Mouse (Mus musculus) heart, postnatal 4 days (tissue): ENCODE measurements at regions not wholly inside any gene's neighbourhood (a gene's known extent, or its start where the extent isn't known, plus 50 kb on each side); places are given as distances from the start of the nearest gene placed in this dataset.

Experiments
- DNase-seq: peaks from one replicate; pipeline ENCODE4 v3.0.0; 2021

DNA sequence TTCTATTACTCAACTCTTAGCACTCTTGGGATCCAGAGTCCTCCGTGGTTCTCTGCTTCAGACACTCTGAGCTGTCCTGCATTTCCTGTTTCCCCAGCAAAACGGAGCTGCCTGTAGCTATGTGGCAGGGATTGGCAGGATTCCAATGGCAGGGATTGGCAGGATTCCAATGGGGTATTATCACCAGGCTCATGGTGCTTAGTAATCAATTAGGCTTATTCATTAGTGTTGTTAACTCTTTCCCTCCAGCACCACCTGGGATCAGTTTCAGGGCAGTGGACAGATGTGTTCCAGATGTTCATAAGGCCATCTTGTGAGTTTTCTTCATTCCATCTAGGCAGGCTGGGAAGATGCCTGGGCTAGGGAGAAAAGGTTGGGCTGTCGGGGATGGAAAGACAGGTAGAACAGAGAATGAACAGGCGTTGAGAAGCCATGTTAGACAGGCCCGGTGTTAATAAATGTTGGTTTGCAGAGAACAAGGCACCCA lies 163.5 kb downstream of the Emp1 start:
- peak; percentile 23 for DNase-seq

DNA sequence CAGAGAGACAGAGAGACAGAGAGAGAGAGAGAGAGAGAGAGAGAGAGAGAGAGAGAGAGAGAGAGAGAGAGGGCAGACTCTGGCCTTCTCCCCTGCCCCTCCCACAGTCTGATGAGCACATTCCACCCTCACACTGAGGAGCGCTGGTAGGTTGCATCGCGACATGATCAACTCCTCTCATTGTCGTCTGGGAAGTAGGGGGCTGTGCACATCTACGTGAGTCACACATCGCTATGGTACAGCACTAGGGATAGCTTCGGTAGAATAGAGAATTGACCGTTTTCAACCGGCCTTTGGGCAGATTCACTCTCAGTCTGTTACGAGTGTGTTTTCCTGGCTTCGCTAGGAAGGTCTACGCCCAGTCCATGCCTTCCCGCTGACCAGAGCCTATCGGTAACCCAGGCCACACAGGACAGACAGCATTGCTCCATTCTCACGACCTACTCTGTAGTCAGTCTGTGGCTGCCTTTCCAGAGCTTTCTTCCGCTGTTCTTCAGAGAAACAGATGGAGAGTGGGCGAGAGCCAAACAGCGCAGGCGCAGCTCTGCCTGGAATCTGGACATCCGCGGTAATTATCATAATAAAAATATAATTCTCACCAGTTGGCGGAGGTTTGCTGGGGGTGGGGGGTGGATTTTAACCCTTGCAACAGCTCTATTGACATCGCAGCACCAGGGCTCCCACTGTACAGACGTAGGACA lies 164.3 kb downstream of the Emp1 start:
- DNase-seq: peak; percentile 27

DNA sequence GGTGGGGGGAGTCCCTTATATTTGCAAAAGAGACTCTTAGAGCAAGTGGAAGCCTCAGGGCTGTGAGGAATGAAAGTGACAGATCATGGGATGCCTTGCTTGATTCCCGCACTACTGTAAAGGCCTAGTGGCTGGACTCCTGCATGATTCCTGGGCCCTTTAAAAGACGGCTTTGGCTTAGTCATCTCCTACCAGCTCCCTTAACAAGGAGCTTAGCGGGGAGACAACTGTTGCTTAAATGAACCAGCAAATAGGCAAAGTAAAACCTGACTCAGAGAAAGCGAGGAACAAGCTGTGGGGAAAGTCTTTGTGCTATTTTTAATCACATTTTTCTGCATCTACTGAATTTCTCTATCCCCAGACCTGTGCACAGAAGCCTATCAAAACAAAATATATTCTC lies 165.5 kb downstream of the Emp1 start:
- DNase-seq: no peak

GRCm38 (mm10) chr6:135539791-135540646 lies 177.7 kb downstream of the Emp1 start:
- no peak for DNase-seq

- DNase-seq: no peak
Measured at GRCm38 (mm10) chr6:135541566-135541965, 179.2 kb downstream of the Emp1 start.

GRCm38 (mm10) chr6:135542356-135542755 lies 180.0 kb downstream of the Emp1 start:
- no peak for DNase-seq

GRCm38 (mm10) chr6:135543390-135543789 lies 181.0 kb downstream of the Emp1 start:
- DNase-seq: no peak

DNA sequence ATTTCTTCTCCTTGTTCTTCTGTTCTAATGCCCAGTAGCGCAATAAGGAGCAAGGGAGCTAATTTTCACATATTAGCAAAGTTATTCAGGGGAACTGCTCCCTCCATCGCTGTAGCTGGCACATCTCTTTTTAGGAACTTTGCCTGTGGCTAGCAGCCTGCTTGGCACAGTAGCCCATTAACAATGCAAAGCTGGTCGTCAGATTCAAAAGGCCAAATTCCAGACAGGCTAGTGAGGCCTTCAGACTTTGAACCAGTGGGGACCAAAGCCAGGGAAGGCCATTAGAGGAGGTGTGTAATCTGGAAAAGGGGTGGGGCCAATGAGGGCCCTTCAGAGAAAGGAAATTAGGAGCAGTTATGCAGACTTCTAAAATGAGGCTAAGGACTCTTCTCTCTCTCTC lies 181.5 kb downstream of the Emp1 start:
- no peak for DNase-seq

GRCm38 (mm10) chr6:135550368-135550950 lies 188.1 kb downstream of the Emp1 start:
- no peak for DNase-seq

DNA sequence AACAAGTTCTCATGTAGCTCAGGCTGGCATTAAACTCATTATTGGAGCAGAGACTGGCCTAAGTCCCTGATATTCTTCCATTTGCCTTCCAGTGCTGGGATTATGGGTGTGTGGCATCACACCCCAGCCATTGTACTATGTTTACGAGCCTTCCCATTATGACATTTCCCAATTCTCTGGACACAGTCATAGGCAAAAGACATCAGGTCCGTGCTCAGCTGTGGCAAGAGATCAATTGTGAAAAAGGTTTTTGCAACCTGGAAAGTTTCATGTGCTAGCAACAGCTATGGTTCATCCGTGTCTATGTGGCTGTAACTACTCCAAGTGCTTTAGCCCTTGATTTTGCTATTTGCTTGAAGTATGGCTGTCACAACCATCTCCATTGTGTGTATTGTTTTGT lies 190.1 kb downstream of the Emp1 start:
- DNase-seq: no peak

GRCm38 (mm10) chr6:135559501-135559907 lies 197.2 kb downstream of the Emp1 start:
- DNase-seq: peak; percentile 94

GRCm38 (mm10) chr6:135562267-135562666 lies 199.9 kb downstream of the Emp1 start:
- DNase-seq: no peak

DNA sequence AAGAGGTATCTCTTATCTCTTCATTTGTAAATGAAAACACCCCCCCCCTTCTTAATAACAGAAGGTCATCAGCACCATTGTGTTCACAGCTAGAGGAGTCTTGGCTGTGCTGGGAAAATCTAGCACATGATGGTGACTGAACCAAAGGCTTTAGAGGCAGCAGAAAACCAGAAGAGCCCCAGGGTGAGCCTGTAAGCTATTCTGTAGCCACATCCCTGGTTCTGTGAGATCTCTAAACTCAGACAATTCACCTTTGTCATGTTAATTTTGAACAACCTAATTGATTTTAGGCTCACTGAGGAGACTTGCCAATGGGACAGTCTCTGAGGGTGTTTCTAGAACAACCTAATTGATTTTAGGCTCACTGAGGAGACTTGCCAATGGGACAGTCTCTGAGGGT lies 201.4 kb downstream of the Emp1 start:
- no peak for DNase-seq

DNA sequence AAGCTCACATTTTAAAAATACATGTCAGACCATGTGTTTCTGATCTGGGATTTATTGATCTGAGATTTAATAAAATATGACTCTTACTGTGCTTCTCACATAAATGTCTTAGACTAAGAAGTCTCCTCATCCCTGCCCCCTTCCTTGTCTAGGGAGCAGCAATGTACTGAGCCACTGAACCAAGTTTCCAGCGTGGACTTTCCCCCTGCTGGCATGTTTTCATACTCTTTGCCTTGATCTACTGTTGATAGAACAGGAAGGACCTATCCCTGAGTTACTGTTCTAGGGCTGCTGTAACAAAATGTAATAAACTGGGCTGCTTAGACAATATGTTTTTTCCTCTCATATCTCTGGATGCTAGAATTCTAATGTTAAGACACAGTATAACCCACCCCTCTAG lies 206.7 kb downstream of the Emp1 start:
- no peak for DNase-seq

DNA sequence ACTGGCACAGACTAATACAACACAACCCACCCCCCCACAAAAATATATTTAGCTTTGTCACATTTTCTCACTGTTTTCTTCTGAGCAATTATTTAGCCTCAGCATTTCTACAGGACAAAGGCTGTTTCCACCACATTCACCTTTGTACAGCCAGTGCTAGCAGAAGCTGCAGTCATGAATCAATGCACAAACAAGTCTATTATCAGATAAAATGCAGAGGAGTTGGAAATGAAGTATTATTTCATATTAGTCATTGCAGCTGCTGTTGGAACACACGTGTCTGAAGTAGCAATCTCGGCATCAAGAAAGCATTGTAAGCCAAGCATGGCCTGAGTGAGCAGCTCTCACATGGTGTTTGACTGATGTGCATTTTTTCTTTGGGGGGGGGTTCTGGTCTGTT lies 212.9 kb downstream of the Emp1 start:
- no peak for DNase-seq

GRCm38 (mm10) chr6:135578728-135579127 lies 216.4 kb downstream of the Emp1 start:
- DNase-seq: no peak

- DNase-seq: no peak
Measured at GRCm38 (mm10) chr6:135582567-135582966, 220.2 kb downstream of the Emp1 start.

- no peak for DNase-seq
Measured at GRCm38 (mm10) chr6:135584782-135585181, 222.4 kb downstream of the Emp1 start.

GRCm38 (mm10) chr6:135590084-135590483 lies 227.7 kb downstream of the Emp1 start:
- DNase-seq: no peak

DNA sequence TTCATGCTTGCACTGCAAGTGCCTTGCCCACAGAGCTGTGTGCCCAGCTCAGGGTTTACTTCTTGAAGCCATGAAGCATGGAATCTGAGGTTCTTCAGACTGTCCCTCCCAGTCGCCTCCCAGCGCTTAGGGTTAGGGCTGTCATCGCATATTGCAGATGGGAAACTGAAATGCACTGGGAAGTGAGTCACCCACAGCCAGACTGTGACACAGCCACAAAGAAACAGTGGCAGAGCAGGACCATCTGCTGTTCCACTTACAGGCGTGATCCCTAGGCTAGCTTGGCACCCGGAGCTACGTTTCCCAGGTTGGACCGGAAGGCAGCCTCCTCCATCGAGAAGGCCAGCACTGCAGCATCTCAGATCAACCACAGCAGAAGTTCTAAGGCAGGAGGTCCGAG lies 228.7 kb downstream of the Emp1 start:
- DNase-seq: no peak

DNA sequence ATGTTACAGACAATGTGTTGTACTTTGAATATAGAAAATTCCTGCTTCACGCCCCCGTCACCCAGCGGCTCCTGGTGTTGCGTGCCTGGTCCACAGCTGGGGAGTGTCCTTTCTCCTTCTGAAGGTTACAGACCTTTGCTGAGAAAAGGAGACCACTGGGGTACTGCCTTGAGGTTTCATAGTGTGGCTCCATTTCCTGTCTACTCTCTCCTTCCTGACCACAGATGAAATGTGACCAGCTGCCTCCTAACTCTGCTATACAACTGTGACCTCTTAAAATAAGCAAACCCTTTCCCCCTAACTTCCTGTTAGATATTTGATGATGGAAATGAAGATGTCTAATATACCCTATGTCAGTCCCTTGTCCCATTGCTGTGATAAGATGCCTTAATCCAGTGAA lies 234.0 kb downstream of the Emp1 start:
- no peak for DNase-seq

- no peak for DNase-seq
Measured at GRCm38 (mm10) chr6:135610504-135611096, 248.3 kb downstream of the Emp1 start.

DNA sequence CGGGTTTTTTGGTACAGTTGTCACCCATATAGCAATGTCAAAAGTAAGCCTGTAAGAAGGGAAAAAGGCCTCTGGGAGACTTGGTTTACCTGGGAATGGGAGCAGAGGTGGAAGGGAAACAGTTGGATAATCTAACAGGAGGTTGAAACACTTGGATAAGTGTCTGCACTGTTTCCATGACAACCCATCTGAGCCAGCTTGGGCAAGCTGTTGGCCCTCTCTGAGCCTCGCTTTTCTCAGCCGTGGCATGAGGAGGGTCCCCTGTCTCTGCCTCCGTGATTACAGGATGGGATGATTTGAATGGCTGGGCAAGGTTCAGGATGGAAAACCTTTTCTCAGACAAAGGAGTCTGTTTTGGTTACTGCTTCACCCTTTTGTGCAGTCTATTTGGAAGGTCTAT lies 265.6 kb downstream of the Emp1 start:
- DNase-seq: no peak
